Mouse (Mus musculus) liver, embryonic 16.5 days (tissue): ENCODE data around the gene Nrgn. TPM values are rescaled to one million over a fixed set of nuclear protein-coding genes. Genes with fewer than 3 reads are reported as not detected.

ENCODE experiments used
- ATAC-seq: fragments of 200-750 bp; cut with Nextera tagmentation; 2 replicates; pipeline ENCODE4 v1.8.0; 2017; ENCODE audit warnings: low read depth, mild to moderate bottlenecking, moderate number of reproducible peaks, moderate library complexity
- H3K27ac ChIP-seq: fragments of 300-500 bp; sonication (generic); 2 replicates; pipeline ENCODE4 v1.5.1; 2014; ENCODE audit warnings: mild to moderate bottlenecking, low read length
- H3K27me3 ChIP-seq: fragments of 300-500 bp; sonication (generic); 2 replicates; pipeline ENCODE4 v1.6.1; 2014; ENCODE audit warnings: low read depth, low read length, mixed read lengths; ENCODE audit not compliant: control insufficient read depth, insufficient read depth
- H3K36me3 ChIP-seq: fragments of 300-500 bp; sonication (generic); 2 replicates; pipeline ENCODE4 v1.6.1; 2014; ENCODE audit warnings: mild to moderate bottlenecking; ENCODE audit not compliant: control insufficient read depth, insufficient read depth
- H3K4me1 ChIP-seq: fragments of 300-500 bp; sonication (generic); 2 replicates; pipeline ENCODE4 v1.6.1; 2014; ENCODE audit warnings: low read depth, low read length, mixed read lengths; ENCODE audit not compliant: control insufficient read depth
- H3K4me2 ChIP-seq: fragments of 300-500 bp; sonication (generic); 2 replicates; pipeline ENCODE4 v1.6.1; 2014; ENCODE audit warnings: low read depth, low read length, mixed read lengths
- H3K4me3 ChIP-seq: fragments of 300-500 bp; sonication (generic); 2 replicates; pipeline ENCODE4 v1.5.1; 2014; ENCODE audit warnings: low read depth, mild to moderate bottlenecking, low read length
- H3K9ac ChIP-seq: fragments of 300-500 bp; sonication (generic); 2 replicates; pipeline ENCODE4 v1.6.1; 2014; ENCODE audit warnings: low read depth, low read length
- H3K9me3 ChIP-seq: fragments of 300-500 bp; sonication (generic); replicated peaks from 2 replicates; pipeline ENCODE4 v1.6.1; 2016; ENCODE audit warnings: low read length; ENCODE audit not compliant: control insufficient read depth
- WGBS: fragments of 180-500 bp; shearing (Covaris S2); extraction: QIAGEN DNeasy Blood & Tissue Kit; methylation state at CpG from one replicate; pipeline ENCODE4 v1.1.7; 2014; ENCODE audit not compliant: insufficient replicate concordance; 5-methylcytosine and 5-hydroxymethylcytosine counted together
- polyA plus RNA-seq: library from polyadenylated mRNA; unstranded; fragments of >200 nt; fragmentation: Nextera tagmentation; extraction: Ambion mirVana; gene quantifications from 2 replicates; pipeline ENCODE4 v1.2.1, GENCODE M21; 2015

The Nrgn gene
- polyA plus RNA-seq, 1 experiment from 2014 or later: 6.3 TPM

GRCm38 (mm10) chr9:37501170-37501569 lies 51.5 kb downstream of the Nrgn start:
- Histone ChIP-seq H3K9me3 (no peaks in the 10 kb centered on the region), H3K9ac (no peak overlapping the region), H3K27me3 (no peaks in the 10 kb centered on the region), H3K36me3 (no peaks in the 10 kb centered on the region), H3K4me2 (no peak overlapping the region), H3K4me3 (no peak overlapping the region), H3K4me1 (no peaks in the 10 kb centered on the region), H3K27ac (no peak overlapping the region)
- ATAC-seq: no peak
- 58% methylated on average over 1 of the region's 1 CpGs for WGBS

- Histone ChIP-seq H3K4me2 (no peak overlapping the region), H3K27me3 (no peaks in the 10 kb centered on the region), H3K36me3 (no peaks in the 10 kb centered on the region), H3K27ac (no peak overlapping the region), H3K9ac (no peak overlapping the region), H3K4me3 (no peak overlapping the region), H3K4me1 (no peaks in the 10 kb centered on the region), H3K9me3 (no peaks in the 10 kb centered on the region)
- 67% methylated on average over 3 of the region's 3 CpGs for WGBS
- no peak for ATAC-seq
Measured at GRCm38 (mm10) chr9:37500201-37500600, 52.5 kb downstream of the Nrgn start.

GRCm38 (mm10) chr9:37496325-37496724 lies 56.4 kb downstream of the Nrgn start:
- H3K27me3 ChIP-seq: no peaks in the 10 kb centered on the region
- no peak overlapping the region for H3K4me2 ChIP-seq
- no peaks in the 10 kb centered on the region; the same call in 1 of the 2 replicates for H3K36me3 ChIP-seq
- H3K9ac ChIP-seq: no peak overlapping the region
- no peak for ATAC-seq
- H3K27ac ChIP-seq: no peak overlapping the region
- H3K4me1 ChIP-seq: no peaks in the 10 kb centered on the region
- H3K9me3 ChIP-seq: no peaks in the 10 kb centered on the region
- H3K4me3 ChIP-seq: no peak overlapping the region

- Histone ChIP-seq H3K27ac (no peak overlapping the region), H3K4me2 (no peak overlapping the region)
- WGBS: 61% methylated on average over 3 of the region's 3 CpGs
Measured at GRCm38 (mm10) chr9:37495761-37496160, 56.9 kb downstream of the Nrgn start.

More at GRCm38 (mm10) chr9:37495761-37496160, 56.9 kb downstream of the Nrgn start:
- no peak overlapping the region for H3K4me3 ChIP-seq
- no peaks in the 10 kb centered on the region for H3K9me3 ChIP-seq
- H3K27me3 ChIP-seq: no peaks in the 10 kb centered on the region
- ATAC-seq: no peak
- H3K36me3 ChIP-seq: no peaks in the 10 kb centered on the region; the same call in 1 of the 2 replicates
- H3K4me1 ChIP-seq: peaks cover under 1% of the 10 kb centered on the region; the same call in 1 of the 2 replicates
- H3K9ac ChIP-seq: no peak overlapping the region

Other genes starting within 250 kb of the Nrgn start
- gene Ccdc15, start 204.5 kb downstream of the Nrgn start, polyA plus RNA-seq: 3.1 and 3.6 TPM in 2 replicates
- gene Hepacam, start 185.6 kb downstream of the Nrgn start, polyA plus RNA-seq: not detected in 2 replicates
- 3.0 and 3.1 TPM in 2 replicates for gene Robo4, start 151.0 kb downstream of the Nrgn start, polyA plus RNA-seq
- 0.11 and 0.14 TPM in 2 replicates for gene Robo3, start 119.7 kb downstream of the Nrgn start, polyA plus RNA-seq
- gene Msantd2, start 63.6 kb downstream of the Nrgn start, polyA plus RNA-seq: 2.5 and 2.7 TPM in 2 replicates
- 15.7 and 16.0 TPM in 2 replicates for gene Esam, start 24.8 kb downstream of the Nrgn start, polyA plus RNA-seq
- gene Vsig2, start 13.6 kb downstream of the Nrgn start, polyA plus RNA-seq: 0.16 and 0.34 TPM in 2 replicates
- 5.4 and 5.5 TPM in 2 replicates for gene Siae, start 2.8 kb upstream of the Nrgn start, polyA plus RNA-seq
- 1.9 and 2.1 TPM in 2 replicates for gene Spa17, start 60.8 kb upstream of the Nrgn start, polyA plus RNA-seq
- 45.6 and 46.7 TPM in 2 replicates for gene Tbrg1, start 104.4 kb upstream of the Nrgn start, polyA plus RNA-seq
- not detected in 2 replicates for gene Panx3, start 116.3 kb upstream of the Nrgn start, polyA plus RNA-seq
- gene Olfr160, start 163.3 kb upstream of the Nrgn start, polyA plus RNA-seq: not detected in 2 replicates
- gene Olfr874, start 192.2 kb upstream of the Nrgn start, polyA plus RNA-seq: not detected in 2 replicates
- gene Olfr875, start 219.0 kb upstream of the Nrgn start, polyA plus RNA-seq: not detected in 2 replicates